Mouse (Mus musculus) testis, adult 2 months (tissue): ENCODE measurements around the gene Speg.

Experiments
- CTCF ChIP-seq: fragments of 200-500 bp; IDR thresholded peaks from 2 replicates; pipeline ENCODE4 v1.5.1; 2012; ENCODE audit warnings: low read depth, mild to moderate bottlenecking, inconsistent platforms, low read length, moderate library complexity; ENCODE audit not compliant: control insufficient read depth, insufficient read depth, insufficient replicate concordance
- POLR2A ChIP-seq: fragments of 200-500 bp; IDR thresholded peaks from 2 replicates; pipeline ENCODE4 v1.6.1; 2012; ENCODE audit warnings: low read depth, mild to moderate bottlenecking, inconsistent platforms, low read length, moderate library complexity; ENCODE audit not compliant: control insufficient read depth

- TF ChIP-seq POLR2A: no peak
- TF ChIP-seq CTCF: no peak
These were observed 35.8 kb upstream of the Speg start for GRCm38 (mm10) chr1:75339337-75339736.
